Mouse (Mus musculus) adipocyte (in vitro differentiated cells): ENCODE results near the gene Pcp4l1.

Source experiments
- DNase-seq: peaks from one replicate; pipeline ENCODE4 v3.0.0-alpha.2; 2016; ENCODE audit warnings: low spot score

Pcp4l1 gene

GRCm38 (mm10) chr1:171135600-171135999 lies 60.5 kb downstream of the Pcp4l1 start:
- DNase-seq = no peak

- no peak for DNase-seq
Observed at GRCm38 (mm10) chr1:171130971-171131370, 65.1 kb downstream of the Pcp4l1 start.

- no peak for DNase-seq
Observed at GRCm38 (mm10) chr1:171129251-171129650, 66.8 kb downstream of the Pcp4l1 start.

GRCm38 (mm10) chr1:171124398-171124797 lies 71.7 kb downstream of the Pcp4l1 start:
- no peak for DNase-seq
